In genomic region chr5:149293071-149293470, GRCm38 (mm10) we compare ENCODE assay signal across 22 mouse cellular contexts. TPM values are rescaled to one million over a fixed set of nuclear protein-coding genes. Genes with fewer than 3 reads are reported as not detected.
DNase-seq lines count a peak whose midpoint lies in the region; ATAC-seq lines count a peak whose summit lies in the region.
"Had no signal": no experiment of that assay in that cellular context is flagged by ENCODE, and none has a peak within 500 bp of the region (broad histone marks: within the 10 kb centered on the region; RNA-seq: fewer than 3 reads in every experiment).

No protein-coding gene starts in this region.

- no peak overlapping the region for H3K9ac ChIP-seq in forebrain, embryonic 14.5 days (ENCODE audit: low read length)
- no peak overlapping the region for H3K9ac ChIP-seq in forebrain, embryonic 12.5 days
- no peak overlapping the region for H3K9ac ChIP-seq in embryonic facial prominence, embryonic 14.5 days (ENCODE audit: low read depth, low read length)
- H3K9ac ChIP-seq: hindbrain, embryonic 13.5 days; limb, embryonic 13.5 days; liver, embryonic 13.5 days; lung, embryonic 14.5 days had no signal

- H3K4me3 ChIP-seq in forebrain, embryonic 14.5 days (ENCODE audit: low read depth, low read length): no peak overlapping the region
- H3K4me3 ChIP-seq in forebrain, embryonic 12.5 days (replicated peaks): no peak overlapping the region
- no peak overlapping the region for H3K4me3 ChIP-seq in embryonic facial prominence, embryonic 14.5 days (ENCODE audit: low read depth, low read length)
- H3K4me3 ChIP-seq: gastrocnemius, adult 2 months; hindbrain, embryonic 13.5 days; limb, embryonic 13.5 days; liver, embryonic 13.5 days had no signal

- no peaks in the 10 kb centered on the region for H3K27me3 ChIP-seq in forebrain, embryonic 14.5 days (replicated peaks; ENCODE audit: control insufficient read depth, insufficient read depth, low read length)
- H3K27me3 ChIP-seq in forebrain, embryonic 12.5 days: no peaks in the 10 kb centered on the region
- no peaks in the 10 kb centered on the region for H3K27me3 ChIP-seq in embryonic facial prominence, embryonic 14.5 days (replicated peaks; ENCODE audit: control insufficient read depth, insufficient read depth, low read length)
- H3K27me3 ChIP-seq: hindbrain, embryonic 13.5 days; limb, embryonic 13.5 days; liver, embryonic 13.5 days had no signal

- H3K9me3 ChIP-seq in forebrain, embryonic 14.5 days (replicated peaks; ENCODE audit: control insufficient read depth, low read length): no peaks in the 10 kb centered on the region
- peaks cover 8% of the 10 kb centered on the region; the same call in 1 of the 2 replicates for H3K9me3 ChIP-seq in forebrain, embryonic 12.5 days
- H3K9me3 ChIP-seq in embryonic facial prominence, embryonic 14.5 days (ENCODE audit: control insufficient read depth, low read length): peaks cover 15% of the 10 kb centered on the region
- H3K9me3 ChIP-seq: hindbrain, embryonic 13.5 days had no signal

- no peaks in the 10 kb centered on the region for H3K4me1 ChIP-seq in forebrain, embryonic 14.5 days (ENCODE audit: control insufficient read depth, insufficient read depth, low read length)
- H3K4me1 ChIP-seq in forebrain, embryonic 12.5 days: no peaks in the 10 kb centered on the region
- H3K4me1 ChIP-seq in embryonic facial prominence, embryonic 14.5 days (ENCODE audit: control insufficient read depth, insufficient read depth, low read length): no peaks in the 10 kb centered on the region
- H3K4me1 ChIP-seq: limb, embryonic 13.5 days; liver, embryonic 13.5 days had no signal

- no peaks in the 10 kb centered on the region for H3K36me3 ChIP-seq in forebrain, embryonic 14.5 days (ENCODE audit: control insufficient read depth, insufficient read depth, low read length)
- H3K36me3 ChIP-seq in forebrain, embryonic 12.5 days (replicated peaks): no peaks in the 10 kb centered on the region
- no peaks in the 10 kb centered on the region for H3K36me3 ChIP-seq in embryonic facial prominence, embryonic 14.5 days (ENCODE audit: control insufficient read depth, insufficient read depth, low read length)
- H3K36me3 ChIP-seq: hindbrain, embryonic 13.5 days; limb, embryonic 13.5 days; liver, embryonic 13.5 days had no signal

- no peak overlapping the region for H3K4me2 ChIP-seq in forebrain, embryonic 14.5 days (ENCODE audit: low read length)
- H3K4me2 ChIP-seq in forebrain, embryonic 12.5 days: no peak overlapping the region
- H3K4me2 ChIP-seq in embryonic facial prominence, embryonic 14.5 days (ENCODE audit: low read depth, low read length): no peak overlapping the region
- H3K4me2 ChIP-seq: heart, embryonic 11.5 days; hindbrain, embryonic 13.5 days; limb, embryonic 13.5 days; liver, embryonic 13.5 days; lung, embryonic 14.5 days had no signal

- peak; percentile 55 for DNase-seq in forebrain, embryonic 14.5 days (ENCODE audit: low spot score)
- DNase-seq in left cerebral cortex, adult 11 months (ENCODE audit: low spot score): peak; percentile 57
- DNase-seq in left cerebral cortex, adult 8-10 months (ENCODE audit: low spot score in 2 of 2): no peak
- DNase-seq in embryonic facial prominence, embryonic 14.5 days (ENCODE audit: low spot score): peak; percentile 29
- DNase-seq in left cerebral cortex, postnatal 25 days (ENCODE audit: low spot score in 2 of 2): peak; percentile 34 to 90
- DNase-seq in adrenal gland, postnatal 36 days: no peak
- DNase-seq in retina, postnatal 1 day: no peak
- DNase-seq: cerebellum, adult 8-10 months; gastrocnemius, adult 2 months; heart, postnatal 10 days; kidney, adult 2 months; kidney, postnatal 10 days; liver, embryonic 13.5 days; lung, embryonic 14.5 days; lung, postnatal 36 days; thymus, adult 18-20 months had no signal

- intact Hi-C loops in left cerebral cortex, postnatal 25 days (cut with DNase I): loop anchor here (1.0 kb wide), 1 partner anchor 41 kb away; no protein-coding TSS in a partner anchor

- peak overlapping the region; percentile 34; the same call in 1 of the 2 replicates for H3K27ac ChIP-seq in forebrain, embryonic 14.5 days (ENCODE audit: low read depth, low read length)
- no peak overlapping the region for H3K27ac ChIP-seq in forebrain, embryonic 12.5 days
- H3K27ac ChIP-seq in embryonic facial prominence, embryonic 14.5 days (replicated peaks; ENCODE audit: low read depth, low read length): no peak overlapping the region
- H3K27ac ChIP-seq: gastrocnemius, adult 2 months; hindbrain, embryonic 13.5 days; limb, embryonic 13.5 days; liver, embryonic 13.5 days had no signal

- peak; percentile 34; the same call in 1 of the 2 replicates for ATAC-seq in forebrain, embryonic 14.5 days
- no peak for ATAC-seq in forebrain, embryonic 12.5 days (ENCODE audit: low FRiP score)
- ATAC-seq in embryonic facial prominence, embryonic 14.5 days (ENCODE audit: low read depth): no peak
- ATAC-seq: inflammation-experienced regulatory T-cells, adult 6 months; midbrain, embryonic 16.5 days had no signal

- 72% methylated on average over 4 of the region's 4 CpGs for WGBS in forebrain, embryonic 14.5 days
- 83% methylated on average over 4 of the region's 4 CpGs for WGBS in forebrain, embryonic 12.5 days
- WGBS in embryonic facial prominence, embryonic 14.5 days: 69% methylated on average over 4 of the region's 4 CpGs

RNA-seq across cellular contexts. Expression of gene Alox5ap, which starts 28.5 kb away (rescaled TPM):
- 8.6 and 12.7 TPM in 2 replicates for polyA plus RNA-seq in forebrain, embryonic 14.5 days (2014; fragmentation: Nextera tagmentation; extraction: Ambion mirVana)
- 5.6 and 6.2 TPM in 2 replicates for polyA plus RNA-seq in forebrain, embryonic 12.5 days (2016; fragmentation: Nextera tagmentation; extraction: Ambion mirVana)
- total RNA-seq in left cerebral cortex, adult 8-10 months (2022): 10 to 100 TPM in 3 of 4 experiments, 1 to 10 TPM in 1; 6.7 to 14.3 (median 11.2) TPM
- 15.9 and 17.4 TPM in 2 replicates for polyA plus RNA-seq in embryonic facial prominence, embryonic 14.5 days (2014; fragmentation: Nextera tagmentation; extraction: Ambion mirVana)
- total RNA-seq in left cerebral cortex, postnatal 25 days (2021): 10 to 100 TPM in 1 of 2 experiments, 1 to 10 TPM in 1; 6.5 to 13.3 TPM
- total RNA-seq in adrenal gland, postnatal 36 days (2021): 10 to 100 TPM; 15.1 to 15.8 TPM

Comparison
In these comparisons a context has a peak if more than half of its experiments do, and no peak if none do; other contexts are left out.
1. DNase-seq: peak in forebrain, embryonic 14.5 days (single experiment), left cerebral cortex, adult 11 months (single experiment), embryonic facial prominence, embryonic 14.5 days (single experiment) and left cerebral cortex, postnatal 25 days (2 of 2); none in left cerebral cortex, adult 8-10 months (0 of 2), adrenal gland, postnatal 36 days (0 of 2) and retina, postnatal 1 day (single experiment).